Mouse (Mus musculus) mammary gland, adult 2 months (tissue): ENCODE data around the gene Gm17124. TPM values are rescaled to one million over a fixed set of nuclear protein-coding genes. Genes with fewer than 3 reads are reported as not detected.

Experiments used
- polyA plus RNA-seq: library from polyadenylated mRNA; depleted of rRNA; stranded (reverse); fragments of >200 nt; gene quantifications from 2 replicates; pipeline ENCODE4 v1.2.3, GENCODE M21; 2012; ENCODE audit warnings: low replicate concordance; rRNA removed

The Gm17124 gene
- polyA plus RNA-seq, result not detected in 2 replicates

GRCm38 (mm10) chr14:42599782-42600181 is at the start of gene Gm17124:
Gene Gm17124, minus strand, starts transcription at chr14:42599882.

GRCm38 (mm10) chr14:42641817-42642216 is 42.1 kb upstream of the Gm17124 start, which contains the start of gene Gm3633:
Gene Gm3633, minus strand, starts transcription at chr14:42641917.

Other genes with a start within 250 kb of the Gm17124 start
- gene Gm8005, start 160.2 kb downstream of the Gm17124 start, polyA plus RNA-seq, result not detected in 2 replicates
- gene Gm8011, start 136.0 kb downstream of the Gm17124 start, polyA plus RNA-seq, result not detected in 2 replicates
- gene Gm8020, start 97.5 kb downstream of the Gm17124 start, polyA plus RNA-seq, result not detected in 2 replicates
- gene Gm8024, start 75.6 kb downstream of the Gm17124 start, polyA plus RNA-seq, result not detected in 2 replicates
- not detected in 2 replicates for gene Gm3633, start 42.0 kb upstream of the Gm17124 start, polyA plus RNA-seq
- gene Gm10378, start 56.1 kb upstream of the Gm17124 start, polyA plus RNA-seq, result not detected in 2 replicates
- gene Gm3015, start 168.9 kb upstream of the Gm17124 start, polyA plus RNA-seq, result not detected in 2 replicates
- gene Gm10377, start 198.1 kb upstream of the Gm17124 start, polyA plus RNA-seq, result not detected in 2 replicates